ENCODE assay signal across 11 mouse cellular contexts in genomic region chr15:99865494-99865941, GRCm38 (mm10). TPM values are rescaled to one million over a fixed set of nuclear protein-coding genes. Genes with fewer than 3 reads are reported as not detected.
DNase-seq lines count a peak whose midpoint lies in the region; ATAC-seq and TF ChIP-seq lines count a peak whose summit lies in the region.
"Had no signal": no experiment of that assay in that cellular context is flagged by ENCODE, and none has a peak within 500 bp of the region (broad histone marks: within the 10 kb centered on the region; RNA-seq: fewer than 3 reads in every experiment).

No protein-coding gene starts in this region.

- no peaks in the 10 kb centered on the region for H3K9me3 ChIP-seq in heart, embryonic 13.5 days
- no peaks in the 10 kb centered on the region for H3K9me3 ChIP-seq in lung, embryonic 15.5 days
- H3K9me3 ChIP-seq: hindbrain, embryonic 10.5 days had no signal

- no peak for ATAC-seq in heart, embryonic 13.5 days (ENCODE audit: extremely low read depth, insufficient number of reproducible peaks, low FRiP score, low TSS enrichment)
- ATAC-seq in lung, embryonic 15.5 days (ENCODE audit: borderline replicate concordance, extremely low read depth, low FRiP score, low TSS enrichment): no peak; the same call in 1 of the 2 replicates

- H3K27me3 ChIP-seq in heart, embryonic 13.5 days (replicated peaks): no peaks in the 10 kb centered on the region
- H3K27me3 ChIP-seq in lung, embryonic 15.5 days: no peaks in the 10 kb centered on the region
- no peaks in the 10 kb centered on the region for H3K27me3 ChIP-seq in small intestine, adult 2 months (ENCODE audit: control insufficient read depth, insufficient read depth, low read length)

- no peak for DNase-seq in heart, postnatal 10 days
- DNase-seq in lung, postnatal 36 days: no peak
- DNase-seq in thymus, postnatal 25 days: no peak
- no peak for DNase-seq in frontal cortex, postnatal 36 days (ENCODE audit: low spot score in 2 of 2)
- DNase-seq: gastrocnemius, postnatal 10 days had no signal

- intact Hi-C loops in heart, postnatal 10 days (cut with DNase I): no loop called here

- H3K4me2 ChIP-seq in heart, embryonic 13.5 days: no peak overlapping the region
- no peak overlapping the region for H3K4me2 ChIP-seq in lung, embryonic 15.5 days

- H3K4me1 ChIP-seq in heart, embryonic 13.5 days: peaks cover 21% of the 10 kb centered on the region
- H3K4me1 ChIP-seq in lung, embryonic 15.5 days: peaks cover 27% of the 10 kb centered on the region
- peaks cover 13% of the 10 kb centered on the region for H3K4me1 ChIP-seq in brown adipose tissue, adult 24 weeks (ENCODE audit: control insufficient read depth, insufficient read depth, insufficient read length, low read length)
- H3K4me1 ChIP-seq in small intestine, adult 2 months (ENCODE audit: control insufficient read depth, insufficient read depth, insufficient read length, low read length): peaks cover 31% of the 10 kb centered on the region

- TF ChIP-seq POLR2A in small intestine, adult 2 months (IDR thresholded peaks at IDR 0.05; ENCODE audit: low read depth, low read length): no peak

- H3K9ac ChIP-seq in heart, embryonic 13.5 days: no peak overlapping the region
- no peak overlapping the region for H3K9ac ChIP-seq in lung, embryonic 15.5 days

- 83% methylated on average over 20 of the region's 20 CpGs for whole genome bisulfite sequencing in heart, embryonic 13.5 days
- WGBS in lung, embryonic 15.5 days: 74% methylated on average over 20 of the region's 20 CpGs
- 33% methylated on average over 20 of the region's 20 CpGs for WGBS in small intestine, adult 2 months

- no peak overlapping the region for H3K4me3 ChIP-seq in heart, embryonic 13.5 days
- H3K4me3 ChIP-seq in lung, embryonic 15.5 days: no peak overlapping the region
- no peak overlapping the region for H3K4me3 ChIP-seq in brown adipose tissue, adult 24 weeks (ENCODE audit: insufficient read depth, low read depth, low read length)
- H3K4me3 ChIP-seq in small intestine, adult 2 months (ENCODE audit: low read depth, low read length): peak overlapping the region; percentile 34
- H3K4me3 ChIP-seq: hindbrain, embryonic 10.5 days; megakaryocyte, embryonic 14.5 days had no signal

- no peak for TF ChIP-seq CTCF in small intestine, adult 2 months (IDR thresholded peaks at IDR 0.05; ENCODE audit: extremely low read depth, insufficient read length, insufficient replicate concordance, low read depth, low read length)

- H3K27ac ChIP-seq in heart, embryonic 13.5 days (replicated peaks): peak overlapping the region; percentile 46
- peak overlapping the region; percentile 56 for H3K27ac ChIP-seq in lung, embryonic 15.5 days
- peak overlapping the region; percentile 72 for H3K27ac ChIP-seq in brown adipose tissue, adult 24 weeks (replicated peaks; ENCODE audit: low read depth, low read length)
- peak overlapping the region; percentile 100 for H3K27ac ChIP-seq in small intestine, adult 2 months (ENCODE audit: insufficient read depth, low read depth, low read length)
- H3K27ac ChIP-seq: hindbrain, embryonic 10.5 days had no signal

- no peaks in the 10 kb centered on the region for H3K36me3 ChIP-seq in heart, embryonic 13.5 days
- H3K36me3 ChIP-seq in lung, embryonic 15.5 days: no peaks in the 10 kb centered on the region
- H3K36me3 ChIP-seq in small intestine, adult 2 months (ENCODE audit: control insufficient read depth, insufficient read depth, low read length): peaks cover 49% of the 10 kb centered on the region

RNA-seq across cellular contexts. Expression of gene Lima1, which starts 9.7 kb away (rescaled TPM):
- 17.6 and 17.8 TPM in 2 replicates for polyA plus RNA-seq in heart, embryonic 13.5 days (2015; fragmentation: Nextera tagmentation; extraction: Ambion mirVana)
- 10 to 100 TPM; 27.9 to 32.8 TPM for total RNA-seq in heart, postnatal 10 days (2021)
- polyA plus RNA-seq in lung, embryonic 15.5 days (2015; fragmentation: Nextera tagmentation; extraction: Ambion mirVana): 37.9 and 43.6 TPM in 2 replicates
- polyA plus RNA-seq in brown adipose tissue, adult 24 weeks (2012; ENCODE audit: insufficient read depth, insufficient read length, missing spikeins): 9.0 and 18.3 TPM in 2 replicates
- 26.1 and 47.7 TPM in 2 replicates for polyA plus RNA-seq in small intestine, adult 2 months (2012; rRNA removed)

Comparison
In these comparisons a context has a peak if more than half of its experiments do, and no peak if none do; other contexts are left out.
1. H3K27ac ChIP-seq: peak in every context shown above with its lines; median percentile 100 in small intestine, adult 2 months; 72 in brown adipose tissue, adult 24 weeks; 56 in lung, embryonic 15.5 days; 46 in heart, embryonic 13.5 days.